Mouse (Mus musculus): Measurements from ENCODE around the gene Ttc13. TPM values are rescaled to one million over a fixed set of nuclear protein-coding genes. Genes with fewer than 3 reads are reported as not detected.

The Ttc13 gene
- polyA plus RNA-seq, 1 experiment from 2014 or later, result 52.5 TPM

GRCm38 (mm10) chr8:124676661-124677060 is 45.1 kb downstream of the Ttc13 start:
- no peak overlapping the region for H3K27ac ChIP-seq (ENCODE audit: low read depth)
- H3K4me3 ChIP-seq (ENCODE audit: low read depth, low read length), result no peak overlapping the region
- H3K9ac ChIP-seq, result no peak overlapping the region
- H3K36me3 ChIP-seq (ENCODE audit: insufficient read depth), result peaks cover 58% of the 10 kb centered on the region
- whole genome bisulfite sequencing, result 97% methylated on average over 4 of the region's 4 CpGs
- H3K27me3 ChIP-seq (ENCODE audit: insufficient read depth, low read length), result no peaks in the 10 kb centered on the region
- ATAC-seq (ENCODE audit: insufficient read depth), result no peak
- H3K4me1 ChIP-seq (ENCODE audit: insufficient read depth), result no peaks in the 10 kb centered on the region
- DNase-seq, result no peak
- H3K4me2 ChIP-seq, result no peak overlapping the region
- TF ChIP-seq CTCF (IDR thresholded peaks at IDR 0.05; ENCODE audit: low read depth), result no peak
- H3K9me3 ChIP-seq (ENCODE audit: low read depth, low read length), result no peaks in the 10 kb centered on the region

GRCm38 (mm10) chr8:124672345-124672744 is 49.4 kb downstream of the Ttc13 start:
- no peak for DNase-seq
- H3K27ac ChIP-seq (ENCODE audit: low read depth), result no peak overlapping the region
- no peak overlapping the region for H3K4me3 ChIP-seq (ENCODE audit: low read depth, low read length)
- no peak overlapping the region for H3K9ac ChIP-seq
- H3K4me1 ChIP-seq (ENCODE audit: insufficient read depth), result no peaks in the 10 kb centered on the region
- H3K27me3 ChIP-seq (ENCODE audit: insufficient read depth, low read length), result no peaks in the 10 kb centered on the region
- no peaks in the 10 kb centered on the region for H3K9me3 ChIP-seq (ENCODE audit: low read depth, low read length)
- ATAC-seq (ENCODE audit: insufficient read depth), result no peak
- WGBS, result 93% methylated on average over 2 of the region's 2 CpGs
- no peak for TF ChIP-seq CTCF (IDR thresholded peaks at IDR 0.05; ENCODE audit: low read depth)
- no peak overlapping the region for H3K4me2 ChIP-seq
- H3K36me3 ChIP-seq (ENCODE audit: insufficient read depth), result peaks cover 38% of the 10 kb centered on the region

- H3K36me3 ChIP-seq (ENCODE audit: insufficient read depth), result peaks cover 21% of the 10 kb centered on the region
- no peak overlapping the region for H3K4me3 ChIP-seq (ENCODE audit: low read depth, low read length)
- DNase-seq (no peak), ATAC-seq (ENCODE audit: insufficient read depth) (no peak)
- no peak overlapping the region for H3K9ac ChIP-seq
- no peaks in the 10 kb centered on the region for H3K9me3 ChIP-seq (ENCODE audit: low read depth, low read length)
- H3K4me2 ChIP-seq, result no peak overlapping the region
- H3K27ac ChIP-seq (ENCODE audit: low read depth), result no peak overlapping the region
- no peaks in the 10 kb centered on the region for H3K27me3 ChIP-seq (ENCODE audit: insufficient read depth, low read length)
- no peaks in the 10 kb centered on the region for H3K4me1 ChIP-seq (ENCODE audit: insufficient read depth)
- no peak for TF ChIP-seq CTCF (IDR thresholded peaks at IDR 0.05; ENCODE audit: low read depth)
- 71% methylated on average over 3 of the region's 3 CpGs for WGBS
Measured at GRCm38 (mm10) chr8:124668798-124669197, 53.0 kb downstream of the Ttc13 start.

GRCm38 (mm10) chr8:124664414-124664813 is 57.4 kb downstream of the Ttc13 start:
- no peak for ATAC-seq (ENCODE audit: insufficient read depth)
- no peaks in the 10 kb centered on the region for H3K27me3 ChIP-seq (ENCODE audit: insufficient read depth, low read length)
- H3K4me2 ChIP-seq, result no peak overlapping the region
- H3K9ac ChIP-seq, result no peak overlapping the region
- TF ChIP-seq CTCF (IDR thresholded peaks at IDR 0.05; ENCODE audit: low read depth), result no peak
- WGBS, result 66% methylated on average over 3 of the region's 3 CpGs
- H3K36me3 ChIP-seq (ENCODE audit: insufficient read depth), result no peaks in the 10 kb centered on the region
- H3K4me3 ChIP-seq (ENCODE audit: low read depth, low read length), result no peak overlapping the region
- no peak overlapping the region for H3K27ac ChIP-seq (ENCODE audit: low read depth)
- H3K4me1 ChIP-seq (ENCODE audit: insufficient read depth), result peaks cover 14% of the 10 kb centered on the region
- H3K9me3 ChIP-seq (ENCODE audit: low read depth, low read length), result no peaks in the 10 kb centered on the region
- no peak for DNase-seq

- no peaks in the 10 kb centered on the region for H3K9me3 ChIP-seq (ENCODE audit: low read depth, low read length)
- ATAC-seq (ENCODE audit: insufficient read depth) (0 out of 2 replicates have a peak, but pooled peaks have one; percentile 12), DNase-seq (peak; percentile 8)
- H3K4me2 ChIP-seq, result peak overlapping the region; percentile 89
- no peak overlapping the region; the same call in 1 of the 2 replicates for H3K9ac ChIP-seq
- H3K4me1 ChIP-seq (ENCODE audit: insufficient read depth), result peaks cover 14% of the 10 kb centered on the region
- peak overlapping the region; percentile 89 for H3K27ac ChIP-seq (ENCODE audit: low read depth)
- H3K36me3 ChIP-seq (ENCODE audit: insufficient read depth), result no peaks in the 10 kb centered on the region
- H3K4me3 ChIP-seq (ENCODE audit: low read depth, low read length), result peak overlapping the region; percentile 85
- 48% methylated on average over 4 of the region's 4 CpGs for WGBS
- no peaks in the 10 kb centered on the region for H3K27me3 ChIP-seq (ENCODE audit: insufficient read depth, low read length)
- no peak for TF ChIP-seq CTCF (IDR thresholded peaks at IDR 0.05; ENCODE audit: low read depth)
Measured at GRCm38 (mm10) chr8:124663874-124664230, 57.9 kb downstream of the Ttc13 start.

- WGBS, result 2% methylated on average over 69 of the region's 69 CpGs
- DNase-seq (peak; percentile 93), ATAC-seq (ENCODE audit: insufficient read depth) (peak; percentile 95)
- H3K4me3 ChIP-seq (ENCODE audit: low read depth, low read length), result peak within 1 kb of the TSS; percentile 85
- H3K9ac ChIP-seq, result peak within 1 kb of the TSS; percentile 89
- H3K9me3 ChIP-seq (ENCODE audit: low read depth, low read length), result no peaks in the 10 kb centered on the region
- TF ChIP-seq CTCF (IDR thresholded peaks at IDR 0.05; ENCODE audit: low read depth), result no peak; the same call in 1 of the 2 replicates
- peaks cover 18% of the 10 kb centered on the region for H3K4me1 ChIP-seq (ENCODE audit: insufficient read depth)
- no peaks in the 10 kb centered on the region for H3K27me3 ChIP-seq (ENCODE audit: insufficient read depth, low read length)
- peak within 1 kb of the TSS; percentile 89 for H3K27ac ChIP-seq (ENCODE audit: low read depth)
- no peaks in the 10 kb centered on the region for H3K36me3 ChIP-seq (ENCODE audit: insufficient read depth)
- H3K4me2 ChIP-seq, result peak within 1 kb of the TSS; percentile 89
Measured at GRCm38 (mm10) chr8:124663112-124663873, 58.5 kb downstream of the Ttc13 start, which contains the start of gene 2310022B05Rik. Gene 2310022B05Rik (minus strand): TSS chr8:124663369.

GRCm38 (mm10) chr8:124662446-124663111 is 59.2 kb downstream of the Ttc13 start:
- Histone ChIP-seq H3K4me2 (peak overlapping the region; percentile 89), H3K27me3 (ENCODE audit: insufficient read depth, low read length) (no peaks in the 10 kb centered on the region), H3K27ac (ENCODE audit: low read depth) (peak overlapping the region; percentile 89), H3K36me3 (ENCODE audit: insufficient read depth) (no peaks in the 10 kb centered on the region), H3K9ac (peak overlapping the region; percentile 89), H3K4me1 (ENCODE audit: insufficient read depth) (peaks cover 23% of the 10 kb centered on the region), H3K4me3 (ENCODE audit: low read depth, low read length) (peak overlapping the region; percentile 85), H3K9me3 (ENCODE audit: low read depth, low read length) (no peaks in the 10 kb centered on the region)
- TF ChIP-seq CTCF (IDR thresholded peaks at IDR 0.05; ENCODE audit: low read depth), result no peak
- DNase-seq (no peak), ATAC-seq (ENCODE audit: insufficient read depth) (peak; percentile 55)
- WGBS, result under 1% methylated on average over 49 of the region's 49 CpGs

Measured in lung, embryonic 14.5 days (tissue).